Mouse (Mus musculus): ENCODE measurements around the gene Fgfr2. TPM values are rescaled to one million over a fixed set of nuclear protein-coding genes. Genes with fewer than 3 reads are reported as not detected.

Gene Fgfr2
- polyA plus RNA-seq, 1 experiment from 2014 or later, result not detected

DNA sequence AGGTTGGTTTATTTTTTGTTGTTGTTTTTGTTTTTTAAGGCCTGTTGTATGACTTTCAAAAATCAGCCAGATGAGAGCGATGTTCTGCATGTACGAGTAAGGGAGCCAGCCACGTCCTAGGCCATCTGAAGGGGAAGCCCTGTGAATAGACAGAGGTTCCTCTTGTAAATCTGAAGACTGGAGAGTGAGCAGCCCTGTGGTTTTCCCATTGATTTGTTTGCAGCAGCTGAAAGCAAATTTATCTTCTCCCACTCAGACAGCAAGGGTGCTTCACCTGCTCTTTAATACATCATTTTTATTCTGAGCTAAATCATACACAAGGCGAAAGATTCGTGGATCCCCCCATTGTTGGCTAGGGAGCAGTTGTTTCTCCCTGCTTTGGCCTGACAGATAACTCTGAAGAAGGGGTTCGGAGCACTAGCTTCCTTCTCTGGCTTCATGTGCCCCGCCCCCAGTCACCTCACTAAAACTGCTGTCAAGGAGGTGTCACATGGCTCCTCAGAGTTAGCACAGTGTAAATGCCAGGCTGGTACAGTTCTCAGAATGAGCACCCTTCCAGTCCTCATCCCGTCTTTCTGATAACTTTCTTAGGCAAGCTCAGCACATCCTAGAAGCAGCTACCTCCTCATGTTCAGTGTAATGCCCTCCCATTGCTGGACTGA, 818.6 kb downstream of the Fgfr2 start:
- no peak overlapping the region for H3K4me3 ChIP-seq (ENCODE audit: inconsistent target)

DNA sequence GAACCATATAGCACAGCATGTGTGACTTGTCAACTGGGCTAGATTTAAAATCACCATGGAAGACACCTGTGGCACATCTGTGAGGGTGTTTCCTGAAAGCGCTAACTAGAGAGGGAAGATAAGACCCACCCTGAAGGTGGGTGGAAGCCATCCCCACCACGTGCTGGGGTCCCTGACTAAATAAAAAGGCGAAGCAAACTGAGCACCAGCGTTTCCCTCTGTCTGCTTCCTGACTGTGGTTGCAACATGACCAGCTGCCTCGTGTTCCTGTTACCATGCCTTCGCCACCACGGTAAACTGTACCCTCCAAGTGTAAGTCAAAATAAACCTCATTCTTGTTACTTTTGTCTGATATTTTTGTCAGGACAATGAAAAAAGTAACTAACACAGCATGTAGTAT, 819.2 kb downstream of the Fgfr2 start:
- WGBS (ENCODE audit: missing documents), result 7% methylated on average over 7 of the region's 7 CpGs
- Histone ChIP-seq H3K36me3 (ENCODE audit: inconsistent target) (no peaks in the 10 kb centered on the region), H3K4me3 (ENCODE audit: inconsistent target) (no peak overlapping the region), H3K27ac (no peak overlapping the region), H3K79me2 (ENCODE audit: inconsistent target) (no peaks in the 10 kb centered on the region)

More for the DNA sequence above, 818.6 kb downstream of the Fgfr2 start:
- Histone ChIP-seq H3K36me3 (ENCODE audit: inconsistent target) (no peaks in the 10 kb centered on the region), H3K27ac (no peak overlapping the region), H3K79me2 (ENCODE audit: inconsistent target) (no peaks in the 10 kb centered on the region)
- WGBS (ENCODE audit: missing documents), result 58% methylated on average over 8 of the region's 8 CpGs

DNA sequence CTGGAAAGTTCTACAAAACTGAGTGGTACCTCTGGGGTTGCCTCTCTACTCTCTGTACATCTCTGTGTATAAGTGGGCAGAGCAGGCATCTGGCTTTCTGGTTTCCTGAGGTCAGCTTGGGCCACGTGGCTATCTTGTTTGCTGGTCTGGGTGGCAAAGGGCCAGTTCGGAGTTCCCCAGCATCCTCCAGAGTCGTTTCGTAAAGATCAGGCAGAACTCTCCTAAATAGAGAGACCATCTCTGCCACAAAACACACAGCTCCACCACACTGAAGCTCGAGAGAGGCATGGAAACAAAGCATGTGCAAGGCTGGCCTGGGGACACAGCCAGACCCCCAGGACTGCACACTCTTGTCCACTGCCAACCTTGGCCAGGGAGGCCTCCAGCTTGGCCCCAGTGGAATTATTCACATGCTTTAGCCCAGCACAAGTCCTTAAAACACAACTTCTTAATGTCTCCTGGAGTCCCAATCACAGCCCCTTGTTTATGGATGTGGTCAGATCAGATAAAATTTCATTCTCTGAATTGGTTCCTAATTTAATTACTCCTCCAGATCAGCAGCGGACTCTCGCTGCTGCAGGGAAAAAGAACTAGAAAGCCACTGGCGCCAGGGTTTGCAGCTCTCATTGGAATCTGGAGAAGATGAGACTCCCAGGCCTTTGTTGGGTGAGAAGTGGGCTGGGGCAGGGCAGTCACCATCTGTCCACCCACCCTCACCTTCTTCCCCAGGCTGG, 820.5 kb downstream of the Fgfr2 start:
- Histone ChIP-seq H3K27ac (no peak overlapping the region), H3K4me3 (ENCODE audit: inconsistent target) (no peak overlapping the region), H3K79me2 (ENCODE audit: inconsistent target) (no peaks in the 10 kb centered on the region), H3K36me3 (ENCODE audit: inconsistent target) (no peaks in the 10 kb centered on the region)
- 68% methylated on average over 8 of the region's 8 CpGs for WGBS (ENCODE audit: missing documents)

DNA sequence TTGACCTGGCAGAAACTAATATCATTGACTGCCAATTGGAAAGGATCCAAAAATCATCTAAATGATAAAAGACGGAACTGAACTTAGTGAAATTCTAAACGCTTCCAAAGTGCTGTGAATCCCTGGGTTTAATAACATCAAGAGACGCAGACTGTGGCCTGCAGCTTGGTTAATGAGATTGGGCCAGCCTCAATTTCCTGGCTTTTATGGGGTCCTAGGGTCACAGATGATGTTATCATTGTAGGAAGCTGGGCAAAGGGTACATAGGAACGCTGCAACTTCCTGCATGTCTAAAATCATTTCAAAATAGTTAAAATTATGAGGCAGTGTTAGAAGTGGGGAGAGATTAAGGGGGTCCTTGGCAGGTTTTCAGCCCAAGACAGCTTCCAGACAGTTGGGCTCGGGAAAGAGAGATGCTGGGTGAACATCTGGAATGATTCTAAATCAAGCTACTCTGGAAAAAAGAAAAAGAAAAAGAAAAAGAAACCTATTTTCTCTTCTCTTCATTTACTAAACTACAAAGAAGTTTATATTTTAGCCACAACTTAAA, 823.4 kb downstream of the Fgfr2 start:
- 66% methylated on average over 5 of the region's 5 CpGs for WGBS (ENCODE audit: missing documents)
- H3K36me3 ChIP-seq (ENCODE audit: inconsistent target), result no peaks in the 10 kb centered on the region
- no peaks in the 10 kb centered on the region for H3K79me2 ChIP-seq (ENCODE audit: inconsistent target)
- no peak overlapping the region for H3K4me3 ChIP-seq (ENCODE audit: inconsistent target)
- H3K27ac ChIP-seq, result no peak overlapping the region

DNA sequence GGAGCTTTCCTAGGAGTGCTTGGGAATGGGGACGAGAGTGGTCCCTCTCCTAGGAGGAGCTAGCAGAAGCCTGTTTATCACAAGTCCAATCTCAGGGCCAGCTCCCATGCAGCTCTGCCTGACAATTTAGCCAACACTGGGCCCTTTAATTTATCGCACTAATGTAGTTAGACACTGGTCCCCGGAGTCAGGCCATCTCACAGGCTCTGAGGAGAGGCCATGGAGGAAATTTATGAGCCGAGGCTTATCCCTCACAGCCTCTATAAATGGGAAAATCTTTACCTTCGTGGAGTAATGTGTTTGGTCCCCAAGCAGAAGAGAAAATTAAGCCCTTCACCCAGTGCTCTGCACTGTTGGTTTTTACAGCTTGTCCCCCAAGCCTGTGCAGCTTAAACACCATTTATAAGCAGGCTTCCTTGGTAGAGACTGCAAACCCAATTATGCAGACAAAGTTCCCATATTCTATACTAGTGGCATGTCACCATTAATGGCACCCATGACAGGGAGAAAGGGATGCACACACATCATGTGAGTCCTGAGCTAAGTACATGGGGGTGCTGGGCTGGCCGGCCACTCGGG, 824.6 kb downstream of the Fgfr2 start:
- H3K4me3 ChIP-seq (ENCODE audit: inconsistent target), result no peak overlapping the region
- H3K79me2 ChIP-seq (ENCODE audit: inconsistent target), result no peaks in the 10 kb centered on the region
- no peaks in the 10 kb centered on the region for H3K36me3 ChIP-seq (ENCODE audit: inconsistent target)
- WGBS (ENCODE audit: missing documents), result 94% methylated on average over 7 of the region's 7 CpGs
- no peak overlapping the region for H3K27ac ChIP-seq

DNA sequence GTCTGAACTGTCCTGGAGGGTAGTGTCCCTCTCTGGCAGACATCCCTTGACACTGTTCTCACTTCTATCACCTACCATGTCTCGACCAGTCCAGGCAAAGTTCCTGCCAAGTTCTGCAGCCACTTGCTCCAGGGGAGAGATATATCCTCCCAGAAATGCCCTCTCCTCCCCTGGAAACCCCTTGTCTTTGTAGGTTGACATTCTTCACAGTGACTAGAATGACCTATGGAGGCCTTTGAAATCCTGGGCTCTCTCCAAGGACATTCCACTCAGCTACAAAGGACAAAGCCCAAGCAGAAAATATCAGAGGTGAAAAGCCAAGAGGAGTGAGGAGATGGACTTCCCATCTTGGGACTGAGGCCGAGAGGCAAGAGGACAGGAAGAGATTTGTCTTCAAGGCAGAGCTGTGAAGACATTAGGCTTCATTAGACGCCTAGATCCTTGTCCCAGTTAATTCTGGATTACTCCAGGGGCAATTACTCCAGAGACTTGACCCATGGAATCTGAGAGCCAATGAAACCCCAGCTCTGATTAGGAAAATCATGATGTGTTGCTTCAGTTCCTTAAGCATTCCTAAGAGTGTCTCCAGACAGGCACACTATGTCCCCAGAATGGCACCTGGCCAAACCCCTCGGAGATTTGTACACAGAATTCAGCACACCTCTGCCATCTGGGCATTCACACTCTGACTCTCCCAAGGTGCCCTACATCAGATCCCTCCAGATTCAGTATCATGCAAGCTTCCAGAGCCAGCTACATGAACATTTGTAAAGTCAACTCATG, 826.3 kb downstream of the Fgfr2 start:
- 88% methylated on average over 4 of the region's 4 CpGs for WGBS (ENCODE audit: missing documents)
- no peak overlapping the region for H3K4me3 ChIP-seq (ENCODE audit: inconsistent target)
- H3K36me3 ChIP-seq (ENCODE audit: inconsistent target), result no peaks in the 10 kb centered on the region
- no peaks in the 10 kb centered on the region for H3K79me2 ChIP-seq (ENCODE audit: inconsistent target)
- H3K27ac ChIP-seq, result no peak overlapping the region

DNA sequence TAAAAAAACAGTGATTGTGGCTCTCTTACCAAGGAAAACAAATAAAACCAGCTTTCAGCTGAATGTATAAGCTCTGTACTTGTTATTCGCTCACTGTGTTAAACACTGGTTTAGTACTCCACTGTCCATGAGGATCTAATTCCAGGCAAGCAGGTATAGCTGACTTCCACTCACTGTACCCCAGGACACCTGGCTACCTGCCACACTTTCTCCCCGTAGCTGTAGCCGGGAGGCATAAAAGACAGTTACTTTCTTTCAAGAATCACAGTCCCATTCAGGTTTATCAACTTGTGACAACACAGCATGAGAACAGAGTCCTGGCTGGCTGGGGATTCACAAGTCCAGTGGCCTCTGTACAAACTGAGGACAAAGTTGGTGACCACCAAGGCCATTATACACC, 827.0 kb downstream of the Fgfr2 start:
- no peaks in the 10 kb centered on the region for H3K36me3 ChIP-seq (ENCODE audit: inconsistent target)
- H3K4me3 ChIP-seq (ENCODE audit: inconsistent target), result no peak overlapping the region
- no peaks in the 10 kb centered on the region for H3K79me2 ChIP-seq (ENCODE audit: inconsistent target)
- H3K27ac ChIP-seq, result no peak overlapping the region
- 92% methylated on average over 3 of the region's 3 CpGs for WGBS (ENCODE audit: missing documents)

DNA sequence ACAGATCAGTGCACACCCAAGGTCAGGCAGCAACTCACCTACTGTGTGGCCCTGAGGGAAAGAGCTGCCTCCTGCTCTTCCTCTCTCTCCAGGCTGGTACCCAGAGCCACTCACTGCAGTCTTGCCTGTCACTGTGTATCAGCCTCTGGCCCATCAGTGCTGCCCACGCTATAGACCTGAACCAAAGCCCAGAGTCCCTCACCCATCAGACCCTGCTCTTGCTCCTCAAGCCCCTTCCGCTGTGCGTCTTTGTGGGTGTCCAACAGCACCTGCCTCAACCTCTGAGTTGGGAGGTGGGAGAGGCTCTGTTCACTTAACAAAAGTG, 835.8 kb downstream of the Fgfr2 start:
- WGBS (ENCODE audit: missing documents), result 93% methylated on average over 3 of the region's 3 CpGs

DNA sequence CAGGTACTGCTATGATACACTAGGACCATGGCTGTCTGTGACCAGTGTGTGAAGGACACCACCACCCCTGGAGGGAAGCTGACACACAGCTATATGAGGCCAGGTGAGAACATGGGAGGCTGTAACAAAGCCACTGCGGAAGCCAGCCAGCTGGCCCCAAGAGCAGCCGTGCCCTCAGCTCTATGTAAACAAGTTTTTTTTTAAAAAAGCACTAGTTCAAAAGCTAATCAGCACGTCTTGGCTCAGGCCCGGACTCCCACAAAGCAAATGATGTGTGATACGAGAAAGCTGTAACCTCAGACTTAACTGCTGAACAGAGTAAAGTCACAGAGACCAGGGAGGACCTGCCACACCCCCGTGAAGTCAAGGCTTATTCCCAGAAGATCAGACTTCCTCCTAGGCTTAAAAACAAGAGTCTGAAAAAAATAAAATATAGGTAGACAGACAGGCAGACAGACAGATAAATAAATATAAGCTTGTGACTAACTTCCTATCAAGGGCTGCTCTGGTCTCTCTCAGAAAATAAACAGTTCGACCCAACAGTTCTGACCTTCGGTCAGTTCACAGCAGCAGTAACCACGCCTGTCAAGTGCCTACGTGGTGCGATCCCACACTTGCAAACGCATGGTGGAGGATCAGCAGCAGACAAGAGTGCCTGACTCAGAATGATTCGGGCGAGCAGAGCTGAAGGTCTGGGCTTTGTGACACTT, 836.4 kb downstream of the Fgfr2 start:
- 59% methylated on average over 14 of the region's 14 CpGs for WGBS (ENCODE audit: missing documents)
- no peaks in the 10 kb centered on the region for H3K79me2 ChIP-seq (ENCODE audit: inconsistent target)
- no peak overlapping the region for H3K27ac ChIP-seq
- no peaks in the 10 kb centered on the region for H3K36me3 ChIP-seq (ENCODE audit: inconsistent target)
- H3K4me3 ChIP-seq (ENCODE audit: inconsistent target), result no peak overlapping the region

More for the DNA sequence above, 835.8 kb downstream of the Fgfr2 start:
- H3K79me2 ChIP-seq (ENCODE audit: inconsistent target), result no peaks in the 10 kb centered on the region
- H3K4me3 ChIP-seq (ENCODE audit: inconsistent target), result no peak overlapping the region
- H3K36me3 ChIP-seq (ENCODE audit: inconsistent target), result no peaks in the 10 kb centered on the region
- no peak overlapping the region for H3K27ac ChIP-seq

DNA sequence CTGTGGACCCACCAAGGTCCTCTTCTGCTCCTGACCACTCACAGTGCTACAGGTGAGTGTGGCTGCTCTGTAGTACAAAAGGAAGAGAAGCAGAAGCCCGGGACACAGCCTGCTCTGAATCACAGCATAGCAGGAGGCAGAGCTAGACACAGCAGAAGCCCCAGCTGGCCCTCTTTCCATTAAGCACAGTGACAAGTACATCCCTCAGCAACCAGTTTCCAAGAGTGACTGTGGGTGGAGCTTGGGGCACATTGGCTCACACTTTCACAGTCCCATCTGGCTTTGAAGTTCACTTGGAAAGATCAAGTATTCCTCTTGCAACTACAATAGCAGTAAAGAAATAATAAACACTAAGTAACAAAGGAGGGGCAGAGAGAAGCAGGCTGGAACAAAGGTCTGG, 838.4 kb downstream of the Fgfr2 start:
- Histone ChIP-seq H3K79me2 (ENCODE audit: inconsistent target) (no peaks in the 10 kb centered on the region), H3K27ac (no peak overlapping the region), H3K36me3 (ENCODE audit: inconsistent target) (no peaks in the 10 kb centered on the region), H3K4me3 (ENCODE audit: inconsistent target) (no peak overlapping the region)
- 40% methylated on average over 1 of the region's 1 CpGs for WGBS (ENCODE audit: missing documents)

DNA sequence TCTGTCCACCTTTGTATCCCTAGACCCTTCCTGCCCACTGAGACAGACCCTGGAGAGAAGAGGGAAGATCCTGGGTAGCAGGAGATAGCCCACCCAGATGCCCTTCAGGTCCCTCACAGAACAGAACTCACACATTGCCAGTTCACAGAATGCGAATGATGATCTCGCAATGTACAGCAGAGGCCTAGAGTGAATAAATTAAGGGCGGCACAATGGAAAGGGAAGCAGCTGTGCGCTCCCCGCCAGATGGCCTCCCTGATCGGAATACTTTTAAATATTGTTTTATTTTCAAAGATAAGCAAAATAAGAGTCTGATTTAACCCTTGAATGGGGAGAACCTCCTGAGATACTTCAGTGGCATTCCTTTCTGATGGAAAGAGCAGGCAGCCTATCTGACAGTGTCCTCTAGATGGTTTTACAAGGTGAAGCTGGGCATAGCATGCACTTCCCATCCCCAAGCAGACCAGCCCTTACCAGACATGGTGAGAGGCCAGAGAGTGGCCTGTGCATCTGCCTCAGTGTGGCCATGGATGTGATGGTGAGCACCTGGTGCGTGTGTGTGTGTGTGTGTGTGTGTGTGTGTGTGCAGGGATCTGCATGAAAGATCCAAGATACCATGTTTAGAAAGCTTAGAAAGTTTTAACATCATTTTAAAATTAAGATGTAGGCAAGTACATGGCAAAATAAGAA, 839.0 kb downstream of the Fgfr2 start:
- WGBS (ENCODE audit: missing documents), result 61% methylated on average over 7 of the region's 7 CpGs
- Histone ChIP-seq H3K79me2 (ENCODE audit: inconsistent target) (no peaks in the 10 kb centered on the region), H3K36me3 (ENCODE audit: inconsistent target) (no peaks in the 10 kb centered on the region), H3K27ac (no peak overlapping the region), H3K4me3 (ENCODE audit: inconsistent target) (no peak overlapping the region)

DNA sequence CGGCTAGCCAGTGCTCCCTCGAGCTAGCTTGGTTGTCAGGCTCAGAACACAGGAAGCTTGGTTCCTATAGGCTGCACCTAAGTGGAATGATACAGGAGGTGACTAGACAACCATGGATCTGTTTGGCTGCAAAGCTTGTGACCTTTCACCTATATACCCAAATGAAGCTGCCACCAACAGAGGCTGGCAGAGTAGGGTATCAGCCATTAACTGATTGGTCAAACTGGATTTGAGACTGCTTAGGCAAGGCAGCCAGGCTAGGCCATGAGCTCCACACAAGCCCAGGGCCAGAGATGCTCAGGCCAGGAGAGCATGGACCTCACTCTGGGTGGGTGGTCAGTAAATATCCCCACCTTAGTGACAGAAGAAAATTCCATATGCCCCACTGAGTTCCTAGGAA, 840.6 kb downstream of the Fgfr2 start:
- Histone ChIP-seq H3K79me2 (ENCODE audit: inconsistent target) (no peaks in the 10 kb centered on the region), H3K27ac (no peak overlapping the region), H3K36me3 (ENCODE audit: inconsistent target) (no peaks in the 10 kb centered on the region), H3K4me3 (ENCODE audit: inconsistent target) (no peak overlapping the region)
- 80% methylated on average over 1 of the region's 2 CpGs for whole genome bisulfite sequencing (ENCODE audit: missing documents)

DNA sequence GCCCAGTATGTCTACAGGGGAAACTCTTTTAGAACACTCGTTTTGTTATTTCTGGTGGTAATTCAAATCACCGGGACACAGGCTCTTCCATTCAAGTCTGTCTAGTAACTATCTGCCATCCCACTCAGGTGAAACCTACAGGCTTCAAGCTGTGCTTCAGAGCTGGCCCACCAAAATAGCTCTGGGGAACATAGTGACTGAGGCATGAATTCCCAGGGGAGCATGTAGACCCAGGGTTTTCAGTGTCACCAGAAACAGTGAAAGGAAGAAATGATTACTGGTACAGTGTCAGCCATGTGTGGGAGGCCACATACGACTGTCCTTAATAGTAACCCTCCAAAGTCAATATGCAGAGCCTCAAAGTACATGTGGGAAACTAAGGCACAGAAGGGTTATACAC, 841.0 kb downstream of the Fgfr2 start:
- Histone ChIP-seq H3K27ac (no peak overlapping the region), H3K4me3 (ENCODE audit: inconsistent target) (no peak overlapping the region)
- 92% methylated on average over 3 of the region's 3 CpGs for WGBS (ENCODE audit: missing documents)

DNA sequence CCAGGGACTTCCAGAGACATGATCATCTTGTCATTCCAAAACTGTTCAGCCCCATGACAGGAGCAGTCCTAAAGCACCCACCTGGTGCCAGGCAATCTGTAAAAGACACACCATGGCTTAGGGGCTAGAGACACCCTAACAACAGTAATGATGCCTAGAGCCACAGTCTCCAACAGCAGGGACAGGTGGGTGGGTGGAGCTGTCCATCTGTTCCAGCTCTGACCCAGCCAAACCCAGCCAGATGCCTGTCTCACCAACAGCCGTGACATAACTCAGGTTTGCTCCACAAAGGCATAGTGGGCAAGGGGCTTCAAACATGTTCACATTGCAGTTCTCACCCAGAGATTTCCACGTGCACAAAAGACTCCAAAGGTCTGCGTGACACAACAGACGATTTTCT, 841.4 kb downstream of the Fgfr2 start:
- no peaks in the 10 kb centered on the region for H3K36me3 ChIP-seq (ENCODE audit: inconsistent target)
- no peak overlapping the region for H3K4me3 ChIP-seq (ENCODE audit: inconsistent target)
- no peaks in the 10 kb centered on the region for H3K79me2 ChIP-seq (ENCODE audit: inconsistent target)
- WGBS (ENCODE audit: missing documents), result 90% methylated on average over 4 of the region's 4 CpGs
- no peak overlapping the region for H3K27ac ChIP-seq

More for the DNA sequence above, 841.0 kb downstream of the Fgfr2 start:
- Histone ChIP-seq H3K79me2 (ENCODE audit: inconsistent target) (no peaks in the 10 kb centered on the region), H3K36me3 (ENCODE audit: inconsistent target) (no peaks in the 10 kb centered on the region)

All from macrophage (primary cell).